ENCODE assay signal across 9 mouse cellular contexts in the genomic region with DNA sequence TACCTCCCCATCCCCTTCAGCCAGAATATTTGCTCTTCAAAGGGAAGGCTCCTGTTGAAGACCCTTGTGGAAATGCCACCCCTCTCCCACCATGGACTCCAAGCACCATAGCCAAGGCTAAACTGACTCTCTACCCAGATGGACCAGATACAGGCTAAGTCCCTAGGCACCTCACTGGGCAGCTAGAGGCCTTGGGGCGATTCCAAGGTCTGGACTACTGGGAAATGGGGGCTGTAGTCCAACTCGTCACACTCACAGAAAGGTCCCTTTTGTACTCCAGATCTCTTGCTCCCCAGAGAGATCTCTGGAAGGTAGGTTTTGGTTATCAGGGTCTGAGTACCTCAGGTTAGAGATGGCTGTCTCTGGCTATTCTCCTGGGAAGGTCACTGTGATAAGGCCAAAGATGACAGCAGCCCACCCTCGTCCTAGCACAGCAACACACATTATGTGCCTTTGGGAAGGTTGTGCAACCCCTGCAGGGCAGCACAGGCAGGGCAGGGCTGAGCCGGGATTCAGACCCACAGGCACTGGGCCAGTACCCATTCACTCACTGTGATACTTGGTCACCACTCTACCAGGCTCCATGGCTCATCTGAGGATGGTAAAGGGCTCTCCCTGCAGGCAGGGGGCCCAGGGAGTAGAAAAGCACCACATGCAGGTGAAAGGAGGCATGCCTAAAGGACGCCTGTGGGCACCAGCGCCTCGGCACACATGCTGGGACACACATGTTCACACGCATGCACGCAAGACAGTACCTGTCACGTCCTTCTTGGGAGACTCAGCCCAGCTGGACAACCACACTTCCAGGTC.
DNase-seq lines count a peak whose midpoint lies in the region; ATAC-seq and TF ChIP-seq lines count a peak whose summit lies in the region.
"Had no signal": no experiment of that assay in that cellular context is flagged by ENCODE, and none has a peak within 500 bp of the region (broad histone marks: within the 10 kb centered on the region; RNA-seq: fewer than 3 reads in every experiment).

No protein-coding gene starts in this region.

- TF ChIP-seq POLR2A in kidney, adult 2 months (IDR thresholded peaks at IDR 0.05; ENCODE audit: low read depth, low read length), result no peak

- no peaks in the 10 kb centered on the region for H3K36me3 ChIP-seq in kidney, adult 2 months (ENCODE audit: control insufficient read depth, insufficient read depth, low read length)
- H3K36me3 ChIP-seq in heart, embryonic 12.5 days, result no peaks in the 10 kb centered on the region
- no peaks in the 10 kb centered on the region for H3K36me3 ChIP-seq in liver, embryonic 14.5 days (replicated peaks; ENCODE audit: control insufficient read depth, insufficient read depth, low read depth)

- no peak for TF ChIP-seq CTCF in kidney, adult 2 months (conservative IDR thresholded peaks at IDR 0.05; ENCODE audit: insufficient read depth, insufficient read length, low read depth, low read length)
- TF ChIP-seq CTCF in liver, embryonic 14.5 days (IDR thresholded peaks at IDR 0.05; ENCODE audit: low read depth), result peak; percentile 26

- H3K9me3 ChIP-seq in heart, embryonic 12.5 days (replicated peaks), result no peaks in the 10 kb centered on the region
- no peaks in the 10 kb centered on the region for H3K9me3 ChIP-seq in liver, embryonic 14.5 days (ENCODE audit: control insufficient read depth, low read length)

- H3K4me3 ChIP-seq in kidney, adult 2 months (ENCODE audit: insufficient read depth, low read depth, low read length), result peak overlapping the region; percentile 64
- H3K4me3 ChIP-seq in heart, embryonic 12.5 days, result peak overlapping the region; percentile 11; the same call in 1 of the 2 replicates
- H3K4me3 ChIP-seq in liver, embryonic 14.5 days (ENCODE audit: insufficient read depth in 1 of 2, low read depth in 2 of 2, low read length in 2 of 2), result peak overlapping the region in 1 of 2 experiments; percentile 3; a peak in 1 of 4 replicates

- DNase-seq in kidney, adult 2 months, result no peak
- no peak for DNase-seq in kidney, adult 8-10 months
- DNase-seq in MN1 (ENCODE audit: low spot score), result peak; percentile 52
- DNase-seq in liver, embryonic 14.5 days (ENCODE audit: low read depth in 3 of 3, low spot score in 3 of 3), result no peak
- no peak for DNase-seq in cerebellum, postnatal 25 days
- no peak for DNase-seq in thymus, postnatal 14 days
- DNase-seq: cerebellum, adult 2 months had no signal

- peak overlapping the region; percentile 48 for H3K4me2 ChIP-seq in heart, embryonic 12.5 days
- H3K4me2 ChIP-seq in liver, embryonic 14.5 days (ENCODE audit: low read depth), result no peak overlapping the region

- 77% methylated on average over 10 of the region's 10 CpGs for WGBS in kidney, adult 2 months
- WGBS in heart, embryonic 12.5 days, result 55% methylated on average over 10 of the region's 10 CpGs
- WGBS in liver, embryonic 14.5 days (ENCODE audit: insufficient replicate concordance), result 58% methylated on average over 10 of the region's 10 CpGs

- H3K4me1 ChIP-seq in kidney, adult 2 months (ENCODE audit: control insufficient read depth, insufficient read depth, low read length), result no peaks in the 10 kb centered on the region
- H3K4me1 ChIP-seq in heart, embryonic 12.5 days (replicated peaks), result peaks cover 77% of the 10 kb centered on the region
- H3K4me1 ChIP-seq in liver, embryonic 14.5 days (replicated peaks; ENCODE audit: control insufficient read depth in 2 of 2, insufficient read depth in 2 of 2, low read length in 1 of 2), result peaks cover 0 to 4% of the 10 kb centered on the region in 2 experiments; a peak in 2 of 4 replicates

- no peak for ATAC-seq in heart, embryonic 12.5 days (ENCODE audit: insufficient number of reproducible peaks, low FRiP score)
- 0 out of 2 replicates have a peak, but pooled peaks have one; percentile 10 for ATAC-seq in liver, embryonic 14.5 days (ENCODE audit: insufficient read depth)
- ATAC-seq in megakaryocyte progenitor cell, adult 5-6 weeks (replicated peaks; ENCODE audit: poor library complexity), result no peak

- peak overlapping the region; percentile 62 for H3K27ac ChIP-seq in kidney, adult 2 months (ENCODE audit: insufficient read depth, low read depth, low read length)
- peak overlapping the region; percentile 69 for H3K27ac ChIP-seq in heart, embryonic 12.5 days (ENCODE audit: poor library complexity, severe bottlenecking)
- no peak overlapping the region for H3K27ac ChIP-seq in liver, embryonic 14.5 days

- TF ChIP-seq EP300 in liver, embryonic 14.5 days (IDR thresholded peaks at IDR 0.05; ENCODE audit: low read depth), result no peak

- no peaks in the 10 kb centered on the region for H3K27me3 ChIP-seq in kidney, adult 2 months (replicated peaks; ENCODE audit: control insufficient read depth, insufficient read depth, low read length)
- no peaks in the 10 kb centered on the region for H3K27me3 ChIP-seq in heart, embryonic 12.5 days (replicated peaks)
- H3K27me3 ChIP-seq in liver, embryonic 14.5 days (ENCODE audit: control insufficient read depth, insufficient read depth, low read length), result peaks cover 4% of the 10 kb centered on the region; the same call in 1 of the 2 replicates

- H3K9ac ChIP-seq in heart, embryonic 12.5 days, result peak overlapping the region; percentile 39
- H3K9ac ChIP-seq in liver, embryonic 14.5 days (replicated peaks), result no peak overlapping the region
